Mouse (Mus musculus) heart, postnatal 36 days (tissue): ENCODE results near the gene Lhx5. TPM values are rescaled to one million over a fixed set of nuclear protein-coding genes. Genes with fewer than 3 reads are reported as not detected.

ENCODE experiments used
- DNase-seq, 2 experiments: peaks; one replicate each; pipeline ENCODE4 v3.0.0; 2021 to 2022
- intact Hi-C: fragments of 180-260 bp; cut with DNase I; formaldehyde crosslinking; loops from one replicate; pipeline ENCODE4 v1.15.1; 2025
- total RNA-seq, 2 experiments: library from RNA; stranded (reverse); gene quantifications; 2 replicates each; pipeline ENCODE4 v1.2.3; 2021

Gene Lhx5
- total RNA-seq, result not detected

GRCm38 (mm10) chr5:120431649-120432485 lies at the start of gene Lhx5:
Gene Lhx5 (plus strand): TSS chr5:120431699.
- intact Hi-C loops, result no loop called here
- no peak for DNase-seq

DNA sequence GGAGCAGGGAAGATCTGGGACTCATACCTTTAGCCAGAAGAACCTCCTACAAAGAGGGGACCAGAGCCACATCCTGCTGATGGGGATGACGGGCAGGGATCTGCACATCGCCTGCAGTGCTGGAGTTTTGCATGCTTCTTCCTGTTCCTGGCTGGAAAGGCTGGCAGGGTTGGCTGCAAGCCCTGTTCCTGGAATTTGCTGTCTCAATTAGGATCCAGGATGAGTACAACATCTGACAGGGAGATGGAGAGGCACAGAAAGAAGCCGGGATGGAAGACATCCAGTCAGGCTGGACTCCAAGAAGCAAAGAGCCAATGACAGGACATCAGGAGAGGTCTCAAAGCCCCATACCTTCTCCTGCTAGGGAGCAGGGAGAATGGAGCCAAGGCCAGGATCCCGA lies 45.1 kb upstream of the Lhx5 start:
- intact Hi-C loops, result no loop called here
- no peak for DNase-seq

DNA sequence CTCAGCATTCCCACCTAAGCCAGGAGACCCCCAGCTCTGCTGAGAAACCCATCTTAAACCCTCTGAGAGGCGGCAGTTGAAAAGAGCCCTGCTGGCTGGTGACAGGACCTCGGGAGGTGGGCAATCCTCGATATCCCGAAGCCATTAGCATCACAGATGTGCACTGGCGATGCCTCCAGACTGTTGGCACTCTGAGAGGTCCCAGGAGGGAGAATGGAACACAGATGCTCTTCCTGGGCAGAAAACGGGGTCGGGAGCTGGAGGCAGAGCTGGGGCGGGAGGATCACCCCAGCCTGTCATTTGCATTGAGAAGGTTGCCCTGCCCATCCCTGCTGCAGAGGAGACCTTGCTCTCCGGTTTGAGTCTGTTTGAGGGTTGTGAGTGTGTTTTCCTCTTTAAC lies 42.7 kb upstream of the Lhx5 start:
- DNase-seq, result no peak

GRCm38 (mm10) chr5:120389973-120390372 lies 41.5 kb upstream of the Lhx5 start:
- intact Hi-C loops, result no loop called here
- no peak for DNase-seq

More for the DNA sequence above, 42.7 kb upstream of the Lhx5 start:
- intact Hi-C loops, result no loop called here

GRCm38 (mm10) chr5:120393871-120394667 lies 37.4 kb upstream of the Lhx5 start:
- intact Hi-C loops, result no loop called here

GRCm38 (mm10) chr5:120397988-120398387 lies 33.5 kb upstream of the Lhx5 start:
- intact Hi-C loops, result no loop called here
- DNase-seq, result no peak

More at GRCm38 (mm10) chr5:120393871-120394667, 37.4 kb upstream of the Lhx5 start:
- DNase-seq, result no peak

- no peak for DNase-seq
- intact Hi-C loops, result no loop called here
These were observed 26.5 kb upstream of the Lhx5 start for GRCm38 (mm10) chr5:120404831-120405591.

DNA sequence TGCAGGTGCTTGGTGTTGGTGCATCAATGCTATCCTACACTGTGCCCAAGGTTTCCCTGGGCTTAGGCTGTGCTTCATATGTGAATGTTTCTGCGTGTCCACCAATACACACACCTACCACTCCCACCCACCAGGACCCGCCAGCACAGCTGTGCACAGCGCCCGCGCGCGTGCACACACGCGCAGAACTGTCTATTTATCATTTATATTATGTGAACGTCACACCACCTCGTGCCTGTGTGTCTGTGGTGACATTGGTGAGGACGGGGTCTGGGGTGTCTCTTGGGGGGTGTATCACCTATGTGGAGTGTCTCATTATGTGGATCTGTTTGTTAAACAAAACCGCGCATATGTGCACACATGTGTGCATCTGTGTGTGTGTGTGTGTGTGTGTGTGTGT lies 22.6 kb upstream of the Lhx5 start:
- intact Hi-C loops, result no loop called here
- DNase-seq, result no peak

- no peak for DNase-seq
These were observed 21.8 kb upstream of the Lhx5 start for GRCm38 (mm10) chr5:120409385-120410378.

GRCm38 (mm10) chr5:120413436-120413835 lies 18.1 kb upstream of the Lhx5 start:
- intact Hi-C loops, result no loop called here
- no peak for DNase-seq

More at GRCm38 (mm10) chr5:120409385-120410378, 21.8 kb upstream of the Lhx5 start:
- intact Hi-C loops, result no loop called here

DNA sequence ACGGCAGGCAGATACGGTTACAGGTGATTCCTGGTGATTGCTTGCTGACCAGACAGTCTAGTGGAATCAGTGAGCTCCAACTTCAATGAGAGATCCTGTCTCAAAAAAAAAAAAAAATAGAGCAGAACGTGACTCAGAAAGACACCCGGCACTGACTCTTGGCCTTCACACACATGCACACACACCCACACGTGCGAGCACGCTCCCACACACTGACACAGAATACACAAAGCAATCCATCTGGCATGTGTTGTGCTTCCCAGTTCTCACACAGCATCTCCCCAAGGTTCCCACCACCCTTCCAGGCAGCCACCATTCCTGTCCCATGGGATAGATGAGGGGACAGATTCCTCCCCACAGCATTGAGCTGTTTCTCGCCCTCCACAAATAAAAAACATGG lies 11.4 kb upstream of the Lhx5 start:
- intact Hi-C loops, result no loop called here
- no peak for DNase-seq

GRCm38 (mm10) chr5:120424039-120424438 lies 7.5 kb upstream of the Lhx5 start:
- DNase-seq, result peak; percentile 69 to 77
- intact Hi-C loops, result no loop called here

DNA sequence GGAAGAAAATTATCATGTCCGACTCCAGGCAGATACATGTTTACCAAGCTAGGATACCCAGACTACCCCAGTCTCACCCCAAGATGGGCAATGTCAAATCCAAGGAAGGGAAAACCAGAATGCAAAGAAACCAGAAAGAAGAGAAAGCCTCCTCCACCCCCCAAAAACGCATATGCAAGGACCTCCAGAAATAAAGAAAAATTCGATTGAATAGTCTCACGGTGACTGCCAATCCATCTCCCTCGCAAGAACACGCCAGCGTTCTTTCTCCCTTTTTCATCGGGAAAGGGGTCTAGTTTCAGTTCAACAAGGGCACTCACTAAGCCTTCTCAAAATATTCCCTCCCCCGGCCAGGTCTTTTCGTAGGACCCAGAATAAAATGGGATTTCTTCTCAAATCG lies 6.8 kb upstream of the Lhx5 start:
- intact Hi-C loops, result no loop called here
- no peak for DNase-seq

- intact Hi-C loops, result no loop called here
- no peak for DNase-seq
These were observed 5.8 kb upstream of the Lhx5 start for GRCm38 (mm10) chr5:120425711-120426110.

GRCm38 (mm10) chr5:120426572-120426971 lies 4.9 kb upstream of the Lhx5 start:
- DNase-seq, result no peak
- intact Hi-C loops, result no loop called here

- DNase-seq, result no peak
- intact Hi-C loops, result no loop called here
These were observed 4.0 kb upstream of the Lhx5 start for GRCm38 (mm10) chr5:120427451-120427938.

DNA sequence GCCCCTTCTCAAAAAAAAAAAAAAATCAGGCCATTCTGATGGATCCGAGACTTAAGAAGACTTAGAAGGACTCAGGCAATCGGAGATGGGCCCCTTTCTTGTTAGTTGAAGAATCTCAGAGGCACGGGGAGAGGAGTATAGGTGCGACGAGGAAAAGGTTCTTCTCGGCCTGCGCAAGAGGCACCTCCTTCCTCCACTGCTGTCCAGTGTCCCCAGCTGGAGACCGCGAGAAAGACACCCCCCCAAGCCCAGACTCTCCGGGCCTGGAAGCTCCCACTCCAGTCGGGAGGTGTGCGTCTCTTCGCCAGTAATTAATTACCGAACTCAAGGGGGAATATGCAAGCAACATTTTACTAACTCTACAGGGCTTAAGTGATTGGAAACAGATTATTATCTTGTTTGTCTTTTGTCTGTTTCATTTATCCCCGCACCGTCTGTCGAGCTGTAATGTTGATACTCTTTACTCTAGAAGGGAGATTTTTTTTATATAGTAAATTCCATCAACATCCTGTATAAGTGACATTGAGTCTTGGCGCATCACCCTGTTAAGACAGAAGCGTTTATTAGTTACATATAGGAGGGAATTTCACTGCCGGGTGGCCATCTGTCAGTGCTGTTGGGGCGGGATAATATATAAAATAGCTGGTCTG lies 3.2 kb upstream of the Lhx5 start:
- no peak for DNase-seq
- intact Hi-C loops, result no loop called here

- intact Hi-C loops, result no loop called here
- DNase-seq, result no peak
These were observed 2.5 kb upstream of the Lhx5 start for GRCm38 (mm10) chr5:120428990-120429389.

DNA sequence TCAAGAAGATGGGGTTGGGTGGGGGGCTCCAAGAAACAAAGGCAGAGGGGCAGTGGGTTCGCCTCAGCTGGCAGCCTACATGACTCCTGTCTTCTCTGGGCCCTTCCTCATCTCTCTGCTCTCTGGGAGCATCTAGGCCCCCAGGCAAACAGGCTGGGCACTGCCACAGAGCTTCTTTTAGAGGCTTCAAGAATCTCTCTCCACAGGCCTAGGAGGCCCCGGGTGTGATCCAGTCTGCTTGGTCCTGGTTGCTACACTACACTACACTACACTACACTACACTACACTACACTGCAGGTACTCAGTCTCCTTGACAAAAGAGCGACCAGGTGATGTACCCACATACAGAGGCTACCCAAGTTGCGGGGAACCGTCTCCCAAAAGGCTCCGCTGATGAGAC lies 1.8 kb upstream of the Lhx5 start:
- DNase-seq, result no peak
- intact Hi-C loops, result no loop called here
